Mouse (Mus musculus): ENCODE measurements around the gene Plekhg5. TPM values are rescaled to one million over a fixed set of nuclear protein-coding genes. Genes with fewer than 3 reads are reported as not detected.
A peak's percentile ranks its signal among the peaks of the same experiment; 100 is the strongest.

Plekhg5 gene
- total RNA-seq, 2 experiments from 2014 or later: 21.2 to 25.7 TPM

- DNase-seq: peak; percentile 85
These were observed 66.4 kb downstream of the Plekhg5 start for GRCm38 (mm10) chr4:152138497-152139260.

DNA sequence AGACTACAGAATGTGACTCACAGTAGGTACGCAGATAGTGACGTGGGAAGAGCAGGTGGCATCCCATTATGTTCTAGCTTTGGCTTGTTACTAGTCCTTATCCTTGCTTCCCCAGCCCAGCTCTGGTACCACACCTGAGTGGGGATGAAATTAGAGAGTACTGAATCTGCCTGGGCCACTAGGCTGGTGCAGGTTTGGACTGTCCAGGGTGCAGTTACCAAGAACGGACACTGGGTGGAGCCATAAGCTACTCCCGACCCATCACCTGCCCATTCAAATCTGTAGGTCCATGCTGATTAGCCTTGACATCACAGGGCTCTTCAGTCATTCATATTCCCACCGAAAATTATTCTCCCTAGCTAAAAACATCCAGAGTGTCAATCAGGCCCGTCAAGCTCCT, 68.1 kb downstream of the Plekhg5 start:
- intact Hi-C loops (cut with DNase I): no loop called here
- peak; percentile 54 for DNase-seq

More at GRCm38 (mm10) chr4:152138497-152139260, 66.4 kb downstream of the Plekhg5 start:
- intact Hi-C loops (cut with DNase I): no loop called here

DNA sequence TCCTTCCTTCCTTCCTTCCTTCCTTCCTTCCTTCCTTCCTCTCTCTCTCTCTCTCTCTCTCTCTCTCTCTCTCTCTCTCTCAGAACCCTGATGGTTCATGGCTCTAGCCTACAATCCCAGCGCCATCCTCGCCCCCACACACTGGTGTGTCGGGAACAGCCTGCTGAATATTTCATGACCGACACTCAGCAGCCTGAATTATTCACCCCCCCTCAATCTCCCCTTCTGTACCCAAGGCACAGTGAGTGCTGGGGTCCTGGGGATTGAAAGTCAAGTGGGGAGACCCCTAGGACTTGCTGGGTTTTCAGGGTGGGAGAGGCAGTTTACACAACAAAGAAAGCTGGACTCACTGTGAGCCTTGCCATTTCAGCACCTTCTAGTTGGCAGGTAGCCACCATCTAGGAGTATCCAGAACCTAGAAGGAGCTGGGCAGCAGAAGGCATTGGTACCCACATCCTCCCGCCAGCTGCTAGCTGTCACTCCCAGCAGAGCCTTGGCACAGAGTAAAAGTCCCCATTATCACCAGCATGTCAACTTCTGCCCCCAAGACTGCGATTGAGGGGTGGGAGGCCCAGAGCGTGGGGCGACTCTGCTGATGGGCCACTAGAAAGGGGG, 69.3 kb downstream of the Plekhg5 start:
- intact Hi-C loops (cut with DNase I): no loop called here
- DNase-seq: no peak

DNA sequence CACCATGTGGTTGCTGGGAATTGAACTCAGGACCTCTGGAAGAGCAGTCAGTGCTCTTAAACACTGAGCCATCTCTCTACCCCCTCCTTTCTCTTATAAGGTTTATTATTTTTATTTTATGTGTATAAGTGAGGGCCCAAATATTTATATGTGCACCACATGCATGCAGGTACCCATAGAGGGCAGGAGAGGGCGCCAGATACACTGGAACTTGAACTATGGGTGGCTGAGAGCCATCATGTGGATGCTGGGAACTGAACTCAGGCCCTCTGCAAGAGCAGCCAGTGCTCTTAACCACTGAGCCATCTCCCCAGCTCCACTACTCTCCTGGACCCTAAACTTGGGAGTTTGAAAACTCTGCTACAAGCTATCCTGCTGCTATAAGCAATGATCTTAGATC, 71.3 kb downstream of the Plekhg5 start:
- DNase-seq: no peak
- intact Hi-C loops (cut with DNase I): no loop called here

GRCm38 (mm10) chr4:152145473-152145872, 73.2 kb downstream of the Plekhg5 start:
- DNase-seq: no peak
- intact Hi-C loops (cut with DNase I): no loop called here

DNA sequence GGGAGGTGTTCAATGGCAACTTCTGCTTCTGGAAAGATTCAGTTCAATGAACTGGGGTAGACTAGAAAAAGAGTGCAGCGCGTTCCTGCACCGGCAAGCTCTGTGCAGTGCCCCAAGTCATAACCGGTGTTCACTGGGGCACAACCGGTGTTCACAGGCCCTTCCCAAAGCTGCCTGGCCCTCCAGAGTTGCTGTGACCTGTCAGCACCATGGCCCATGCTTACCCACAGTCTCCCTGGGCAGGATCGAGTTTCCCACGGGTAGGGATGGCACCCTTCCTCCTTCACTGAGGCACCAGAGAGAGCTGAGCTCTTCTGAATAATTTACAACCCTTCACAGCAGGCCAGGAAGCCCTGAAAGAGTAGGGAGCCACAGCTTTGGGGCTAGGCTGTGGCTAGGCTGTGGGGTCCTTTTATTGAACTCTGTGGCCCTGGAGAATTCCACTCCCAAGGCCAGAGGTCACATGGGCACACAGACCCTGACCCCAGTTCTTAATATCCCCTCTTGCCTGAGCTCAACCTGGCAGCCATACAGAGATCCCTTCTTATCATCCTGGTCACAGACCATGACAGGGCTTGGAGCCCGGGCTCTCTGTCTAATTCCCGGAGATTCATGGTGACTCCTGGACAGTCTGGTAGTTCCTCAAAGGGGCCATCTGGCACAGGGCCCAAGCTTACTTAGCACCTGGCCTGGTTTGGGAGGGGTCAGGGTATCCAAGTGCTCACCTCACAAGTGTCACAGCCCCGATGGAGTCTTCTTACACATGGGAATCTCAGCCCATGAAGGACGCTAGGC, 73.9 kb downstream of the Plekhg5 start:
- no peak for DNase-seq
- intact Hi-C loops (cut with DNase I): no loop called here

DNA sequence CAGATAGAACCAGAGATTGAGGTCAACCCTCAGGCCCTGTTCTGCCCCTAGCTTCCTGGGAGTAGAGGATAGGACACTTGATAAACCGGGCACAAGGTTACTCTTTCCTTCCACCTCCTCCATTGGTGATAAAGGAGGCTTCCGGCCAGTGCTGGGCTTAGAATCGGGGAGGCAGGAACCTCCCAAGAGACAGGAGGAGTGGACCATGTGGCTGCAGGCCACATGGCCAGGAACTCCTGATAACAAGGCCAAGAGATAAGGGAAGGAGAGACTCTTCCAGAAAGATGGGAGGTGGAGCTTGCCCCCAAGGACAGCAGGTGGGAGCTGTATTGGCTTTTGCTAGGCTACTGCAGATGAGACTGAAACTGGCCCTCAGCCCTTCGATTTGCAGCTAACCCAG, 78.2 kb downstream of the Plekhg5 start:
- no peak for DNase-seq
- intact Hi-C loops (cut with DNase I): no loop called here

- no peak for DNase-seq
- intact Hi-C loops (cut with DNase I): no loop called here
These were observed 79.2 kb downstream of the Plekhg5 start for GRCm38 (mm10) chr4:152151451-152151965.

DNA sequence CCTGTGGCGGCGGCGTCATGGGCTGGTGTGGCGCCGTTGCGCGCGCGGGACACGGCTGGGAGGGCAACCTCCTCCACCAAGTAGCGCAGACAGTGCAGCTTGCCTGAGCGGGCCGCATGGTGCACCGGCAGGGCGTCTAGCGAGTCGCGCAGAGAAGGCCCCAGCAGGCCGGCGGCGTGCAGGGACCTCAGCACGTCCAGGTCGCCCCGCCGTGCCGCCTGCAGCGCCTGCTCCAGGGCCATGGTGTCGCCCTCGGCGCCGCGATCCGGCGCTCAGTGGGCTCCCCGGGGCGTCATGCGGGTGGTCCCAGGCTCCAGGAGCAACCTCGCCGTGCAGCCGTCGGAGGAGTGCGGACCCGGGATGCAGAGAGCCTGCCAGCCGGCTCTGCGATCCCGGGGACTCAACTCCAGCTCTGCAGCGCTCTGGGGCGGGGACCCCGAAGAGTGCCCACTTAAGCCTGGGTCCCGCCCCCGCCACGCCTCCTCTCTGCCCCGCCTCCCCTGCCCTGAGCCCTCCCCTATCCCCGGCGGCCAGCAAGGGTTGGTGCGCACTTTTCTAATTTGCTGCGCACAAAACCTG, 79.8 kb downstream of the Plekhg5 start, which contains the start of gene Espn:
Espn (minus strand) TSS at position 406 of the 579 bp plus-strand sequence.
- intact Hi-C loops (cut with DNase I): no loop called here
- DNase-seq: peak; percentile 54

GRCm38 (mm10) chr4:152153771-152154177, 81.5 kb downstream of the Plekhg5 start:
- intact Hi-C loops (cut with DNase I): no loop called here
- peak; percentile 81 for DNase-seq

DNA sequence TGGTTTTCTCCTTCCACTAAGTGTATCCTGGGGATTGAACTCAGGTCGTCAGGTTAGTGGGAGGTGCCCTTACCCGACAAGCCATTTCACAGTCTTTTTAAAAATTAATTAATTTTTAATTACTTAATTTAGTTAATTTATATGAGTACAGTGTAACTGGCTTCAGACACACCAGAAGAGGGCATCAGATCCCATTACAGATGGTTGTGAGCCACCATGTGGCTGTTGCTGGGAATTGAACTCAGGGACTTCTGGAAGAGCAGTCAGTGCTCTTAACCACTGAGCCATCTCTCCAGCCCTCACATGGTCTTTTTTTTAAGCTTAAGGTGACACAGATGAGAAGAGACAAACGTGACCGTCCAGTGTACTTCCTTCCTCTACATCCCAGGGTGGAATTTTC, 82.7 kb downstream of the Plekhg5 start:
- DNase-seq: no peak
- intact Hi-C loops (cut with DNase I): no loop called here

GRCm38 (mm10) chr4:152157779-152158584, 85.7 kb downstream of the Plekhg5 start:
- intact Hi-C loops (cut with DNase I): no loop called here
- DNase-seq: peak; percentile 49

GRCm38 (mm10) chr4:152158585-152159284, 86.4 kb downstream of the Plekhg5 start, which contains the start of gene Hes2:
TSS of gene Hes2 (plus strand) at chr4:152158867.
- no peak for DNase-seq
- intact Hi-C loops (cut with DNase I): no loop called here

DNA sequence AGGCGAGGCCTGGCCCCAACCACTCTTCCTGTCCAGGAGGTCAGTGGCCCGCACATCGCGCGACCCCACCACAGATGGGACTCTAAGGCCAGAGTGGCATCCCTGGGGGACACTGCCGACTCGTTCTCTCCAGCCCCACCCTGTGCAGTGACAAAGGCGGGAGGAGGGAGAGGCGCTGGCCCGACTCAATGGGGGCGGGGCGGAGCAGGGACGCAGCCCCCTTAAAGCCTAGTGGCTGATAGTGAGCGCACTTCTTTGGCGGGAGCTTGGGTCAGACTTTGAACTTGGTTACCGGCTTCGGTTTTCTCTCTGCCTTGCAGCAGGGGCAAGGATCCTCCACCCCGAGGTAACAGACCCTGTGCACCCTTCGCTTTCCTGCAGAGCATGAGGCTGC, 87.0 kb downstream of the Plekhg5 start:
- no peak for DNase-seq
- intact Hi-C loops (cut with DNase I): no loop called here

GRCm38 (mm10) chr4:152160748-152161147, 88.5 kb downstream of the Plekhg5 start:
- no peak for DNase-seq
- intact Hi-C loops (cut with DNase I): no loop called here

DNA sequence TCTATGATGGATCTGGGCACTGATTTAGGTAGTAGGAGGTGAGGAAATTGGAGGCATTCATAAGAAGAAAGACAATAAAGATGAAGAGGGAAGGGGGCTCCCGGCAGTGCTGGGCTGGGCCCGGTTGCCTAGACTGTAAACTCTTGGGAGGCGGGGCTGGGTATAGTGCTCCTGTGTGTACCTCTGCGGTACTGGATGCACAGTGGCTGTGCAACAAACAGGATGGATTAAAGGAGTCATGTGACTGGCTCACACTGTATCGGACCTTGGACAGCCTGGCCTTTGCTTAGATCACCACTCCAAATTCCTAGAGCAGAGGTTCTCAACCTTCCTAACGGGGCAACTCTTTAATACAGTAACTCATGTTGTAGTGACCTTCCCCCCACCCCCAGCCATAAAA, 89.3 kb downstream of the Plekhg5 start:
- no peak for DNase-seq
- intact Hi-C loops (cut with DNase I): no loop called here

DNA sequence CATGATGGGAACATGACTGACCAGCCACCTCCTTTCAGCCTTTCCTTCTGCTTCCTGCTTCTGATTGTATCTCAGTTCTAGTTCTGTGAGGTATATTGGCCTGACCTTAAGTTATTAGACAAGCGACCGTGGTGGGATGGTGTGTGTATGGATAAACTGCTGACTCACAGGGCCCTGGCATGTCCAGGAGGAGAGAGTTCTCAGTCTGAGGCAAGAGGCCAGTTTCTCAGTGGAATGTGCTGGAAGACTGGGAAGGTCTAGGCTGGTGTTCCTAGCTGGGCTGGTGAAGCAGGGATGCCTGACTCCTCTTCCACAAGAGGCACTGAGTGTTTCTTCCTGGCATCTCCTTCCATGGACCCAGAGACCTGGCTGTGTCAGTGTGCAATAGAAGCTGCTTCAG, 90.5 kb downstream of the Plekhg5 start:
- intact Hi-C loops (cut with DNase I): no loop called here
- DNase-seq: no peak
